Mouse (Mus musculus): ENCODE results near the gene Auts2.

The Auts2 gene

GRCm38 (mm10) chr5:132162206-132162533 lies 381.0 kb downstream of the Auts2 start:
- DNase-seq = no peak

- DNase-seq = peak; percentile 3
These were observed 381.6 kb downstream of the Auts2 start for GRCm38 (mm10) chr5:132161338-132162205.

GRCm38 (mm10) chr5:132144181-132144580 lies 399.0 kb downstream of the Auts2 start:
- DNase-seq = no peak

- DNase-seq = no peak
These were observed 402.3 kb downstream of the Auts2 start for GRCm38 (mm10) chr5:132140816-132141215.

GRCm38 (mm10) chr5:132135941-132136663 lies 407.0 kb downstream of the Auts2 start:
- DNase-seq = no peak

GRCm38 (mm10) chr5:132131948-132132347 lies 411.2 kb downstream of the Auts2 start:
- DNase-seq = no peak

- DNase-seq = no peak
These were observed 412.6 kb downstream of the Auts2 start for GRCm38 (mm10) chr5:132130577-132130976.

GRCm38 (mm10) chr5:132126626-132127025 lies 416.5 kb downstream of the Auts2 start:
- no peak for DNase-seq

- DNase-seq = no peak
These were observed 427.5 kb downstream of the Auts2 start for GRCm38 (mm10) chr5:132115631-132116030.

GRCm38 (mm10) chr5:132114561-132115301 lies 428.4 kb downstream of the Auts2 start:
- no peak for DNase-seq

- DNase-seq = no peak
These were observed 429.7 kb downstream of the Auts2 start for GRCm38 (mm10) chr5:132113480-132113879.

GRCm38 (mm10) chr5:132112666-132113065 lies 430.5 kb downstream of the Auts2 start:
- DNase-seq = no peak

- no peak for DNase-seq
These were observed 440.7 kb downstream of the Auts2 start for GRCm38 (mm10) chr5:132102426-132102825.

GRCm38 (mm10) chr5:132098461-132098860 lies 444.7 kb downstream of the Auts2 start:
- DNase-seq = peak; percentile 5

- DNase-seq = no peak
These were observed 450.4 kb downstream of the Auts2 start for GRCm38 (mm10) chr5:132092721-132093120.

GRCm38 (mm10) chr5:132089496-132090250 lies 453.5 kb downstream of the Auts2 start:
- DNase-seq = no peak

GRCm38 (mm10) chr5:132088585-132088984 lies 454.6 kb downstream of the Auts2 start:
- DNase-seq = no peak

- no peak for DNase-seq
These were observed 459.3 kb downstream of the Auts2 start for GRCm38 (mm10) chr5:132083753-132084326.

- DNase-seq = no peak
These were observed 467.2 kb downstream of the Auts2 start for GRCm38 (mm10) chr5:132075942-132076341.

- peak; percentile 32 for DNase-seq
These were observed 468.3 kb downstream of the Auts2 start for GRCm38 (mm10) chr5:132074724-132075374.

GRCm38 (mm10) chr5:132074360-132074723 lies 468.8 kb downstream of the Auts2 start:
- DNase-seq = no peak

All from lung, postnatal 14 days (tissue).